Mouse (Mus musculus) lung, postnatal 0 days (tissue): ENCODE measurements around the gene Scmh1. TPM values are rescaled to one million over a fixed set of nuclear protein-coding genes. Genes with fewer than 3 reads are reported as not detected.

Experiments
- ATAC-seq: fragments of 200-750 bp; cut with Nextera tagmentation; 2 replicates; pipeline ENCODE4 v1.8.0; 2017; ENCODE audit warnings: moderate library complexity
- DNase-seq: peaks from one replicate; pipeline ENCODE4 v3.0.0-alpha.2; 2016; ENCODE audit warnings: low spot score
- H3K27ac ChIP-seq: fragments of 300-500 bp; sonication (generic); 2 replicates; pipeline ENCODE4 v1.5.1; 2014; ENCODE audit warnings: antibody characterized with exemption, mild to moderate bottlenecking, low read length, mixed read lengths
- H3K27me3 ChIP-seq: fragments of 300-500 bp; sonication (generic); replicated peaks from 2 replicates; pipeline ENCODE4 v1.6.1; 2014; ENCODE audit warnings: low read length, mixed read lengths; ENCODE audit not compliant: insufficient read depth
- H3K36me3 ChIP-seq: fragments of 300-500 bp; sonication (generic); 2 replicates; pipeline ENCODE4 v1.6.1; 2014; ENCODE audit warnings: low read length, mixed read lengths; ENCODE audit not compliant: insufficient read depth
- H3K4me1 ChIP-seq: fragments of 300-500 bp; sonication (generic); 2 replicates; pipeline ENCODE4 v1.6.1; 2014; ENCODE audit warnings: antibody characterized with exemption, low read depth, low read length, mixed read lengths; ENCODE audit not compliant: insufficient read depth
- H3K4me2 ChIP-seq: fragments of 300-500 bp; sonication (generic); replicated peaks from 2 replicates; pipeline ENCODE4 v1.6.1; 2014; ENCODE audit warnings: low read depth, mild to moderate bottlenecking, low read length, moderate library complexity, mixed read lengths
- H3K4me3 ChIP-seq: fragments of 300-500 bp; sonication (generic); 2 replicates; pipeline ENCODE4 v1.5.1; 2014; ENCODE audit warnings: low read depth, low read length
- H3K9ac ChIP-seq: fragments of 300-500 bp; sonication (generic); replicated peaks from 2 replicates; pipeline ENCODE4 v1.6.1; 2014; ENCODE audit warnings: low read depth, mild to moderate bottlenecking
- H3K9me3 ChIP-seq: fragments of 300-500 bp; sonication (generic); 2 replicates; pipeline ENCODE4 v1.6.1; 2016; ENCODE audit warnings: low read length, mixed read lengths
- CTCF ChIP-seq: IDR thresholded peaks from 2 replicates; pipeline ENCODE4 v1.5.1; 2016; ENCODE audit warnings: antibody characterized with exemption, mild to moderate bottlenecking
- EP300 ChIP-seq: IDR thresholded peaks from 2 replicates; pipeline ENCODE4 v1.6.1; 2016; ENCODE audit warnings: antibody characterized with exemption, mild to moderate bottlenecking, control low read depth
- WGBS: fragments of 180-500 bp; shearing (Covaris S2); extraction: QIAGEN DNeasy Blood & Tissue Kit; methylation state at CpG from one replicate; pipeline ENCODE4 v1.1.7; 2014; 5-methylcytosine and 5-hydroxymethylcytosine counted together
- polyA plus RNA-seq: library from polyadenylated mRNA; unstranded; fragments of >200 nt; fragmentation: Nextera tagmentation; extraction: Ambion mirVana; gene quantifications from 2 replicates; pipeline ENCODE4 v1.2.1, GENCODE M21; 2015

Gene Scmh1
- polyA plus RNA-seq, 1 experiment from 2014 or later: 26.1 TPM

DNA sequence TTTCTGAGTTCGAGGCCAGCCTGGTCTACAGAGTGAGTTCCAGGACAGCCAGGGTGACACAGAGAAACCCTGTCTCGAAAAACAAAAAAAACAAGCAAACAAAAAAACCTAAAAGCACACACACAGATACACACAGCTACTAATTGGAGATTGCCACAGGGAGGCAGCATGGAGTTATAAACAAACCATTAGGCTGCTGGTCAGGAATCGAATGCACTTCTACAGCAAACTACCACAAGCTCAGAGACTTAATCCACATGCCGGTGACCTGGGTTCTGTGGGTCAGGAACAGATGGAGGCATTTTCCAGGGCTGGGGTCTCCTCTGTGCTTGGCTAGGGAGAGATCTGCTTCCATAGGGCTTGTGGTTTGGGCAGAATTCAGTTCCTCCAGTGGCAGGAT is 17.6 kb upstream of the Scmh1 start:
- Histone ChIP-seq H3K9me3 (no peaks in the 10 kb centered on the region), H3K27me3 (no peaks in the 10 kb centered on the region), H3K4me2 (no peak overlapping the region), H3K4me3 (no peak overlapping the region), H3K27ac (no peak overlapping the region), H3K4me1 (no peaks in the 10 kb centered on the region), H3K9ac (no peak overlapping the region), H3K36me3 (no peaks in the 10 kb centered on the region)
- no peak for ATAC-seq
- TF ChIP-seq EP300 (no peak), CTCF (peak; percentile 69)
- 39% methylated on average over 4 of the region's 4 CpGs for WGBS
- DNase-seq: peak; percentile 54

GRCm38 (mm10) chr4:120387968-120388367 is 17.1 kb upstream of the Scmh1 start:
- H3K27me3 ChIP-seq: no peaks in the 10 kb centered on the region
- no peak overlapping the region for H3K4me3 ChIP-seq
- H3K9me3 ChIP-seq: no peaks in the 10 kb centered on the region
- ATAC-seq (no peak), DNase-seq (no peak)
- no peak overlapping the region for H3K9ac ChIP-seq
- H3K4me2 ChIP-seq: no peak overlapping the region
- TF ChIP-seq CTCF: no peak
- H3K27ac ChIP-seq: no peak overlapping the region
- H3K4me1 ChIP-seq: no peaks in the 10 kb centered on the region
- 75% methylated on average over 2 of the region's 2 CpGs for WGBS
- H3K36me3 ChIP-seq: no peaks in the 10 kb centered on the region

GRCm38 (mm10) chr4:120388998-120389542 is 16.0 kb upstream of the Scmh1 start:
- WGBS: 64% methylated on average over 3 of the region's 3 CpGs
- Histone ChIP-seq H3K27me3 (no peaks in the 10 kb centered on the region), H3K36me3 (no peaks in the 10 kb centered on the region), H3K4me3 (no peak overlapping the region), H3K27ac (no peak overlapping the region), H3K9me3 (no peaks in the 10 kb centered on the region), H3K4me2 (no peak overlapping the region), H3K9ac (no peak overlapping the region), H3K4me1 (no peaks in the 10 kb centered on the region)
- TF ChIP-seq EP300 (no peak), CTCF (no peak)
- ATAC-seq (no peak), DNase-seq (no peak)

- DNase-seq (no peak), ATAC-seq (no peak)
- Histone ChIP-seq H3K9ac (no peak overlapping the region), H3K27ac (no peak overlapping the region), H3K27me3 (no peaks in the 10 kb centered on the region), H3K4me1 (no peaks in the 10 kb centered on the region), H3K9me3 (no peaks in the 10 kb centered on the region), H3K36me3 (no peaks in the 10 kb centered on the region), H3K4me3 (no peak overlapping the region), H3K4me2 (no peak overlapping the region)
- 69% methylated on average over 6 of the region's 6 CpGs for WGBS
- TF ChIP-seq EP300: no peak
- no peak for TF ChIP-seq CTCF
Observed at GRCm38 (mm10) chr4:120389546-120389945, 15.5 kb upstream of the Scmh1 start.

- no peaks in the 10 kb centered on the region for H3K27me3 ChIP-seq
- 53% methylated on average over 6 of the region's 6 CpGs for WGBS
- H3K9ac ChIP-seq: no peak overlapping the region
- TF ChIP-seq EP300 (peak; percentile 33; the same call in 1 of the 2 replicates), CTCF (no peak)
- H3K4me1 ChIP-seq: no peaks in the 10 kb centered on the region
- no peak overlapping the region for H3K4me3 ChIP-seq
- H3K27ac ChIP-seq: no peak overlapping the region
- no peak overlapping the region for H3K4me2 ChIP-seq
- peak; percentile 59 for ATAC-seq
- H3K9me3 ChIP-seq: no peaks in the 10 kb centered on the region
- peak; percentile 43 for DNase-seq
- no peaks in the 10 kb centered on the region for H3K36me3 ChIP-seq
Observed at GRCm38 (mm10) chr4:120391591-120391990, 13.5 kb upstream of the Scmh1 start.

DNA sequence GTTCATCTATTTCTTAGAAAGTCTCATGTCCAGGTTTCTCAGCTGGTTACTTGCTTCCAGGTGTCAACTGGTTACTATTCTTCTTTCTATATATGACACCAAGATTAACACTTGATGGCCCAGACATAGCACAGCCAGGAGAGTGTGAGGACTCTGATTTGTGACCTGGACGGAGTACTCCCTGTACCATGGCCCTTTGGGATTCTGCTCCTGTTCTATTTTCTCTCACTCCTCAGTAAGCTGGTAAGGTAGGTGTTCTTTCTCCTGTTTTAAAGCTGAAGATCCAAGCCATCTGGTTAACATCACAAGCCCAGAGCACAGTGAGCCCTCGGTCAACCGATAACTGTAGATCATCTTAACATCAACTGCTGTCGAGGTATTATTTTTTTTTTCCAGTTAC is 12.7 kb upstream of the Scmh1 start:
- Histone ChIP-seq H3K36me3 (no peaks in the 10 kb centered on the region), H3K9me3 (no peaks in the 10 kb centered on the region), H3K4me2 (no peak overlapping the region), H3K27me3 (no peaks in the 10 kb centered on the region), H3K4me1 (no peaks in the 10 kb centered on the region), H3K4me3 (no peak overlapping the region), H3K9ac (no peak overlapping the region), H3K27ac (no peak overlapping the region)
- DNase-seq (no peak), ATAC-seq (no peak)
- WGBS: 72% methylated on average over 4 of the region's 4 CpGs
- TF ChIP-seq CTCF (no peak), EP300 (no peak)

DNA sequence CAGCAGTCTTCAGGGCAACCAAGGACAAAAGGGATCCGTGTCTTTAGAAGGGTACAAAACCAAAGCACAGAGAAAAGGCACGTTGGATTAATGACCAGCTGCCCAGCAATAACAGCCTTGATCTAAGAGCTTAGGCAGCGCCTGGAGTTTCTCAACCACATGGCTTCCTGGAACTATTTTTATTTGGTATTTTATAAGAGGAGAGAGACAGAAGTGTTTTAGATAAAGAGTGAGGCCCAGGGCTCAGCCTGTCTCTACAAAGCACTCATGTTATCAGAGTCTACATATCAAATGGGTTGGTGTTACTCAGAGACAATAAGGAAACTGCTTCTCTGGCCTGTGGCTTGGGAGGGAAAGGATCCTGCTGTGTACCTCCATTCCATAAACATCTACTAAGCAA is 12.3 kb upstream of the Scmh1 start:
- no peak; the same call in 1 of the 2 replicates for ATAC-seq
- no peak for TF ChIP-seq CTCF
- no peak for TF ChIP-seq EP300
- no peaks in the 10 kb centered on the region for H3K4me1 ChIP-seq

More for the DNA sequence above, 12.3 kb upstream of the Scmh1 start:
- Histone ChIP-seq H3K36me3 (no peaks in the 10 kb centered on the region), H3K27me3 (no peaks in the 10 kb centered on the region), H3K9me3 (no peaks in the 10 kb centered on the region), H3K9ac (no peak overlapping the region), H3K27ac (no peak overlapping the region), H3K4me2 (no peak overlapping the region), H3K4me3 (no peak overlapping the region)
- WGBS: 20% methylated on average over 3 of the region's 3 CpGs
- no peak for DNase-seq
